Mouse (Mus musculus): Measurements from ENCODE around the gene 4921507P07Rik. TPM values are rescaled to one million over a fixed set of nuclear protein-coding genes. Genes with fewer than 3 reads are reported as not detected.

Gene 4921507P07Rik
- polyA plus RNA-seq, 1 experiment, result 1.0 TPM

GRCm38 (mm10) chr6:50598560-50598959 is 2.1 kb upstream of the 4921507P07Rik start:
- 21% methylated on average over 5 of the region's 5 CpGs for WGBS
- H3K4me1 ChIP-seq (ENCODE audit: control insufficient read depth, insufficient read depth, low read length), result no peaks in the 10 kb centered on the region
- no peak overlapping the region for H3K4me3 ChIP-seq (replicated peaks; ENCODE audit: control insufficient read depth, low read depth, low read length)
- H3K27ac ChIP-seq (ENCODE audit: control insufficient read depth, insufficient read depth, low read depth, low read length, poor library complexity), result no peak overlapping the region
- no peak for TF ChIP-seq POLR2A (IDR thresholded peaks at IDR 0.05; ENCODE audit: borderline replicate concordance, control insufficient read depth, low read depth, low read length)

GRCm38 (mm10) chr6:50594372-50594771 is 2.1 kb downstream of the 4921507P07Rik start:
- TF ChIP-seq CTCF (IDR thresholded peaks at IDR 0.05; ENCODE audit: control insufficient read depth, insufficient read depth, low read length) (no peak), POLR2A (IDR thresholded peaks at IDR 0.05; ENCODE audit: borderline replicate concordance, control insufficient read depth, low read depth, low read length) (no peak)
- no peak overlapping the region for H3K4me3 ChIP-seq (replicated peaks; ENCODE audit: control insufficient read depth, low read depth, low read length)
- WGBS, result 85% methylated on average over 2 of the region's 2 CpGs
- no peaks in the 10 kb centered on the region; the same call in 1 of the 2 replicates for H3K4me1 ChIP-seq (ENCODE audit: control insufficient read depth, insufficient read depth, low read length)
- no peak overlapping the region for H3K27ac ChIP-seq (ENCODE audit: control insufficient read depth, insufficient read depth, low read depth, low read length, poor library complexity)

GRCm38 (mm10) chr6:50593334-50593845 is 3.0 kb downstream of the 4921507P07Rik start:
- no peak overlapping the region for H3K27ac ChIP-seq (ENCODE audit: control insufficient read depth, insufficient read depth, low read depth, low read length, poor library complexity)
- no peak overlapping the region for H3K4me3 ChIP-seq (replicated peaks; ENCODE audit: control insufficient read depth, low read depth, low read length)
- TF ChIP-seq CTCF (IDR thresholded peaks at IDR 0.05; ENCODE audit: control insufficient read depth, insufficient read depth, low read length), result no peak
- no peak for TF ChIP-seq POLR2A (IDR thresholded peaks at IDR 0.05; ENCODE audit: borderline replicate concordance, control insufficient read depth, low read depth, low read length)
- 83% methylated on average over 10 of the region's 10 CpGs for WGBS
- no peaks in the 10 kb centered on the region; the same call in 1 of the 2 replicates for H3K4me1 ChIP-seq (ENCODE audit: control insufficient read depth, insufficient read depth, low read length)

- Histone ChIP-seq H3K4me3 (replicated peaks; ENCODE audit: control insufficient read depth, low read depth, low read length) (no peak overlapping the region), H3K27ac (ENCODE audit: control insufficient read depth, insufficient read depth, low read depth, low read length, poor library complexity) (no peak overlapping the region), H3K4me1 (ENCODE audit: control insufficient read depth, insufficient read depth, low read length) (no peaks in the 10 kb centered on the region; the same call in 1 of the 2 replicates)
- TF ChIP-seq CTCF (IDR thresholded peaks at IDR 0.05; ENCODE audit: control insufficient read depth, insufficient read depth, low read length) (no peak), POLR2A (IDR thresholded peaks at IDR 0.05; ENCODE audit: borderline replicate concordance, control insufficient read depth, low read depth, low read length) (no peak)
- 50% methylated on average over 3 of the region's 3 CpGs for WGBS
Observed at GRCm38 (mm10) chr6:50590234-50590633, 6.2 kb downstream of the 4921507P07Rik start.

GRCm38 (mm10) chr6:50588251-50588650 is 8.2 kb downstream of the 4921507P07Rik start:
- TF ChIP-seq POLR2A (IDR thresholded peaks at IDR 0.05; ENCODE audit: borderline replicate concordance, control insufficient read depth, low read depth, low read length), result no peak
- Histone ChIP-seq H3K27ac (ENCODE audit: control insufficient read depth, insufficient read depth, low read depth, low read length, poor library complexity) (no peak overlapping the region), H3K4me1 (ENCODE audit: control insufficient read depth, insufficient read depth, low read length) (no peaks in the 10 kb centered on the region; the same call in 1 of the 2 replicates), H3K4me3 (replicated peaks; ENCODE audit: control insufficient read depth, low read depth, low read length) (no peak overlapping the region)
- 78% methylated on average over 1 of the region's 1 CpGs for WGBS

GRCm38 (mm10) chr6:50587412-50587811 is 9.0 kb downstream of the 4921507P07Rik start:
- WGBS, result 43% methylated on average over 2 of the region's 2 CpGs
- H3K4me1 ChIP-seq (ENCODE audit: control insufficient read depth, insufficient read depth, low read length), result no peaks in the 10 kb centered on the region
- H3K4me3 ChIP-seq (replicated peaks; ENCODE audit: control insufficient read depth, low read depth, low read length), result no peak overlapping the region
- H3K27ac ChIP-seq (ENCODE audit: control insufficient read depth, insufficient read depth, low read depth, low read length, poor library complexity), result no peak overlapping the region
- no peak for TF ChIP-seq POLR2A (IDR thresholded peaks at IDR 0.05; ENCODE audit: borderline replicate concordance, control insufficient read depth, low read depth, low read length)
- no peak for TF ChIP-seq CTCF (IDR thresholded peaks at IDR 0.05; ENCODE audit: control insufficient read depth, insufficient read depth, low read length)

GRCm38 (mm10) chr6:50586316-50586715 is 10.1 kb downstream of the 4921507P07Rik start:
- no peaks in the 10 kb centered on the region for H3K4me1 ChIP-seq (ENCODE audit: control insufficient read depth, insufficient read depth, low read length)
- H3K27ac ChIP-seq (ENCODE audit: control insufficient read depth, insufficient read depth, low read depth, low read length, poor library complexity), result no peak overlapping the region
- TF ChIP-seq CTCF (IDR thresholded peaks at IDR 0.05; ENCODE audit: control insufficient read depth, insufficient read depth, low read length) (no peak), POLR2A (IDR thresholded peaks at IDR 0.05; ENCODE audit: borderline replicate concordance, control insufficient read depth, low read depth, low read length) (no peak)
- no peak overlapping the region for H3K4me3 ChIP-seq (replicated peaks; ENCODE audit: control insufficient read depth, low read depth, low read length)
- WGBS, result 86% methylated on average over 5 of the region's 5 CpGs

GRCm38 (mm10) chr6:50585733-50586132 is 10.7 kb downstream of the 4921507P07Rik start:
- H3K4me3 ChIP-seq (replicated peaks; ENCODE audit: control insufficient read depth, low read depth, low read length), result no peak overlapping the region
- H3K27ac ChIP-seq (ENCODE audit: control insufficient read depth, insufficient read depth, low read depth, low read length, poor library complexity), result no peak overlapping the region
- 87% methylated on average over 7 of the region's 7 CpGs for WGBS
- no peak for TF ChIP-seq POLR2A (IDR thresholded peaks at IDR 0.05; ENCODE audit: borderline replicate concordance, control insufficient read depth, low read depth, low read length)
- no peak for TF ChIP-seq CTCF (IDR thresholded peaks at IDR 0.05; ENCODE audit: control insufficient read depth, insufficient read depth, low read length)
- no peaks in the 10 kb centered on the region for H3K4me1 ChIP-seq (ENCODE audit: control insufficient read depth, insufficient read depth, low read length)

- Histone ChIP-seq H3K4me1 (ENCODE audit: control insufficient read depth, insufficient read depth, low read length) (no peaks in the 10 kb centered on the region), H3K27ac (ENCODE audit: control insufficient read depth, insufficient read depth, low read depth, low read length, poor library complexity) (no peak overlapping the region), H3K4me3 (replicated peaks; ENCODE audit: control insufficient read depth, low read depth, low read length) (no peak overlapping the region)
- WGBS, result 64% methylated on average over 1 of the region's 1 CpGs
- TF ChIP-seq CTCF (IDR thresholded peaks at IDR 0.05; ENCODE audit: control insufficient read depth, insufficient read depth, low read length) (no peak), POLR2A (IDR thresholded peaks at IDR 0.05; ENCODE audit: borderline replicate concordance, control insufficient read depth, low read depth, low read length) (no peak)
Observed at GRCm38 (mm10) chr6:50571661-50572060, 24.8 kb downstream of the 4921507P07Rik start.

Data from bone marrow, adult 2 months (tissue).